Mouse (Mus musculus): Measurements from ENCODE around the gene Usp47.

DNA sequence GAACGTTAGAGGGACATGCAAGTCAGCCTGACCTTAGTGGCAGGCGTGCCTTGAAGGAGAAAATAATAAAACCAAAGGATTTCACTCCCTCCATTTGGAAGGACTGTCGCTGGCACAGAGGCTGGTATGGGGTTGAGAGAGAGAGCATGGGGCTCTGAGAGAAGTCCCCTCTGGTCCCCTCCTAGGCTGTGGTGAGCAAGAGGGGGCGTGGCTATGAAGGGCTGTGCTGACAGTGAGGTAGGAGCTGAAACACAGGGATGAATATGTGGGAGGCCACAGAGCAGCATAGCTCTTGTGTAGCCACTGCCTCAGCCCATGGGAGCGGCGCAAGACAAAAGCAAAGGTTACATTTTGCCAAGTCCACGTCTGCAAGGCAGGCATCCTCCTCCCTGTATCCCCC lies 94.2 kb downstream of the Usp47 start:
- TF ChIP-seq MYOD1 (IDR thresholded peaks at IDR 0.05; ENCODE audit: control insufficient read depth, insufficient read length, low read depth): no peak
- no peak for TF ChIP-seq CTCF (IDR thresholded peaks at IDR 0.05; ENCODE audit: control insufficient read depth, insufficient read depth, insufficient read length)
- TF ChIP-seq MAX (IDR thresholded peaks at IDR 0.05): no peak

Data from C2C12 (cell line).